Mouse (Mus musculus) layer of hippocampus, adult 18-20 months (tissue): ENCODE measurements at regions not wholly inside any gene's neighbourhood (a gene's known extent, or its start where the extent isn't known, plus 50 kb on each side); places are given as distances from the start of the nearest gene placed in this dataset.

Source experiments
- DNase-seq, 2 experiments: peaks; one replicate each; pipeline ENCODE4 v3.0.0; 2022; ENCODE audit warnings: low spot score in 2 of 2

DNA sequence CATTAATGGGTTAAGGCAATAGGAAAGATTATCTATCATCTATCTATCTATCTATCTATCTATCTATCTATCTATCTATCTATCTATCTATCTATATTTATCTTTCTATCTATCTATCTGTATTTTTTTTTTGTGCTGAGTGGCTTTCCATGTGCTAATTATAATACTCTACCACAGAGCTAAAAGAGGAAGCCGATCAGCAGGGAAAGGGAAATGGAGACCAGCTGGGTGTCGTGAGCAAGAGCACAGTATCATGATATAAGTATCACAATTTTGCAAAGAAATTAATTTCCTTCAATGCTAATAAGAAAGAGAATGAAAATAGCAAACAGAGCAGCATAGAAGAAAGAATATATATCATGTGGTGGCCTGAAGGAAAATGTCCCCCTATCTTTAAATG is 69.6 kb downstream of the Cldn1 start:
- DNase-seq, result no peak

GRCm38 (mm10) chr16:26291692-26292091 is 79.9 kb downstream of the Cldn1 start:
- DNase-seq, result no peak

- no peak for DNase-seq
Measured at GRCm38 (mm10) chr16:26285627-26286026, 86.0 kb downstream of the Cldn1 start.

GRCm38 (mm10) chr16:26284713-26285112 is 86.9 kb downstream of the Cldn1 start:
- DNase-seq, result no peak

- no peak for DNase-seq
Measured at GRCm38 (mm10) chr16:26282418-26282817, 89.2 kb downstream of the Cldn1 start.

GRCm38 (mm10) chr16:26281496-26281895 is 90.1 kb downstream of the Cldn1 start:
- no peak for DNase-seq

GRCm38 (mm10) chr16:26276789-26277188 is 94.9 kb downstream of the Cldn1 start:
- no peak for DNase-seq

DNA sequence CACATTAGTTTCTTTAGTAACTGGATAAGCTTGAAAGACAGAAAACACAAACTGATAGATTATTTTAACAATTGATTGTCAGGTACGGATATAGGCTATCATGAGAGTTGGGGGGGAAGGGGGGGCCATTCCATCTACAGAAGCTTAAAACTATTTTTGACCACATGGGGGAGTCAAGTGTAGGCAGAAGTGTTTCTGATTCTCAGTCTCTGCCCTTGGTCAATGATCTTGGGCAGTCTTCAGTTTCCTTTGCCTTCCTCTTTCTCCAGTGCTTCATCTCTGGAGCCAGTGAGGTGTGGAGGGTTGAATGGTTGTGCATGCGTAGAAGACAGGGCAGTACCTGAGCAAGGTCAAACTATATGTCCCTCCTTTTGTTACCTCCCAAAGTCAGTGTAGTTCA is 118.8 kb downstream of the Cldn1 start:
- no peak for DNase-seq

DNA sequence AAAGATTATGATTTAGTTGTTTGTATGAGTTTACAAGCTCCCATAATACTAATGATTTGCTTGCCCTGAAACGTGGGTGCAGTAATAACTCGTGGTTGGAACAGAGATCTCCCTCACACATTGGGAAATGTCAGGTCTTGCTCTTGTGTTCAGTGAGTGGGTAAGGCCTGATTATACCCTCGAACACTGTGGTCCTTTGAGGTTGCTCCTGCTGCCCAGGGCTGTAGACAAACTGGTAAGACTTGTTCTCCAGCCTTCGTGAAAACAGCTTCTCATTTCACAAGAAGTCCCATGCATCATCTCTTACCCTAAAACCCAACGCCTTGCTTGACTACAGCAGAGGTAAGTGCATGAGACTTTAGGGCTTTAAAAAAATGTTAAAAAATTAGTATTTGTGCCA is 119.9 kb downstream of the Cldn1 start:
- no peak for DNase-seq

GRCm38 (mm10) chr16:26251027-26251426 is 120.6 kb downstream of the Cldn1 start:
- no peak for DNase-seq

DNA sequence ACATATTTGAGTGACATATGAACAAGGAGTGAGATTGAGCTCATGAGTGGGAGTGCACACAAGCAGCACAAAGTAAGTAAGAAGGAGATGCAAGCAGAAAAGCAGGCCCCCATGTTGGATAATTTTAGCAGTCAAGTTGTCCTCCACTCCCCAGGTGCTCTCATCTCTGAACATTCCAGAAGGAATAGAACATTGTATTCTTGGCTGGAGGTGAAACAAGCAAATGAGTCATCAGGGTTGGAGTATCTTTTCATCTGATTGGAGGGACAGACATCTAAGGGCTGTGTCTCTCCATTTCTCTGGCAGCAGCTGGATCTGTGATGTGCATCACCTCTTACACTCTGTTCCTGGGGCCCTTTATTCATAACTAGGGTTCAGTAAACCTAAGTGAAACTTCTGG is 122.7 kb downstream of the Cldn1 start:
- peak in 1 of 2 experiments; percentile 33 for DNase-seq

GRCm38 (mm10) chr16:26247926-26248325 is 123.7 kb downstream of the Cldn1 start:
- DNase-seq, result no peak

DNA sequence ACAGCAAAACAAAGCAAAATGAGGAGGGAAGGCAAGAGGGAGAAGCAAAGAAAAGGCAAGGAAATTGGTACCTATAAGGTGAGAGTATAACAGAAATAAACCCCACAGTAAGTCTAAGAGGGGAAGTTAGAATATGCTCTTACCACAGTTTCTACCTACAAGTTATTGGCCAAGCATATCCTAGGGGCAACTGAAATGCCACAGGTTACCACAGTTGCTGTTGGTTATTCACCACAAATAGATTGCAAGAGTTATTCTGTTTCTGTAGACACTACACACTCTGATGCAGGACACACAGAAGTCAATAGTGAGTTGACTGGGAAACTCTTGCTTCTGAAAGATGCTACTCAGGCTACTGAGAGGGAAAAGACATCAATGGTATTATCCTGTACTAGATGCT is 129.7 kb upstream of the P3h2 start:
- DNase-seq, result no peak

- peak; percentile 65 to 93 for DNase-seq
Measured at GRCm38 (mm10) chr16:26234113-26234512, 128.5 kb upstream of the P3h2 start.

GRCm38 (mm10) chr16:26231110-26231509 is 125.5 kb upstream of the P3h2 start:
- DNase-seq, result no peak

DNA sequence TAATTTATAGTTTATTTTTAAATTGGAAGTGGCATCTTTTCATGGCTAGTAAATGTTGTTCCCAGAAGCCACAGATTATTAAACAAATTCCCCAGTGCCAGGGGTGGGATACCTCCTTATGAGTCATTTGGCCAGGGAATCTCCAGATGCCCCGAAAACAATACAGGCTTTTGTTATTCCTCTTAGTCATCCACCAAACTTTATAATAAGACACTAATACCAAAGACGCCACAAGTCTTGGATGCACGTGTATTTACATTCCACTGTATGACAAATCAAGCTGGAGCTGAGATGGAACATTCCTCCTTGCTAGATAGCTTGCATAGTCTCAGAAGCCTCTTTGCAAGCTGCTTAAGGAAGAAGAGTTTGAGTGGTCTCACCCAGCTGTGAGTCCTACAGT is 105.8 kb upstream of the P3h2 start:
- no peak for DNase-seq

DNA sequence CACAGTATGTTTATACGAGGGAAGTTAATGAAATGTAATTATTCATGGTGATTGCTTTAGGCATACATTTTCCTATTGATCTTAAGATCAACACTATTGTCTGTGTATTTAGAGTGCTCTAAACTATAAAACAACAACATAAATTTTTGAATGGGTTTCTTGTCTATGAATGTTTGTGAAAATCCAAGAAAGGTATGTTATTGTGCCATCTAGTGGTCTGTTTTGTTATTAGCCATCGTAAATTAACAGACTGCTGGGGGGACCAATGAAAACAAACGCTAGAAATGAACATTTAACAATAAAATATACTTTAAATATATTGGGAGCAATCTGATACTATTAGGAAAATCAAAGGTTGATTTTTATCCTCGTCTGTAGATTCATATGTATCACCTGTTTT is 93.5 kb upstream of the P3h2 start:
- DNase-seq, result peak in 1 of 2 experiments; percentile 45

DNA sequence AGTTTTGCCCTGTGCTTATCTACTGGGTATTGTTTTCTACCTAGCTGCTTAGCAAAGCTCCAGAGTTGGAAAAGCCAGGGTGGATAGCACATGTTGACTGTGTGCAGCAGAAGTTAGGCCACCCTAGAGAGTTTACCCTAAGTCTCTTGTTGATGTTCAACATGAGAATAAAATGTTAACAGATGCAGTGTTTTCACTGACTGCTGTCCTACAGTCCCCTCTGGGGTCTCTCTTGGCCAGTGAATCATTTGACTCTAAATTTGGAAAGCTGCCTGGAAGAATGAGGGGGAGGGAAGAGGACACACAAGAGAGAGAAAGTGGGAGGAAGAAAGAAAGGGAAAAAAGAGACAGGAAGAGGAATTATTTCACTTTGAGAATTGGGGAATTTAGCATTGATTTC is 90.8 kb upstream of the P3h2 start:
- no peak for DNase-seq

DNA sequence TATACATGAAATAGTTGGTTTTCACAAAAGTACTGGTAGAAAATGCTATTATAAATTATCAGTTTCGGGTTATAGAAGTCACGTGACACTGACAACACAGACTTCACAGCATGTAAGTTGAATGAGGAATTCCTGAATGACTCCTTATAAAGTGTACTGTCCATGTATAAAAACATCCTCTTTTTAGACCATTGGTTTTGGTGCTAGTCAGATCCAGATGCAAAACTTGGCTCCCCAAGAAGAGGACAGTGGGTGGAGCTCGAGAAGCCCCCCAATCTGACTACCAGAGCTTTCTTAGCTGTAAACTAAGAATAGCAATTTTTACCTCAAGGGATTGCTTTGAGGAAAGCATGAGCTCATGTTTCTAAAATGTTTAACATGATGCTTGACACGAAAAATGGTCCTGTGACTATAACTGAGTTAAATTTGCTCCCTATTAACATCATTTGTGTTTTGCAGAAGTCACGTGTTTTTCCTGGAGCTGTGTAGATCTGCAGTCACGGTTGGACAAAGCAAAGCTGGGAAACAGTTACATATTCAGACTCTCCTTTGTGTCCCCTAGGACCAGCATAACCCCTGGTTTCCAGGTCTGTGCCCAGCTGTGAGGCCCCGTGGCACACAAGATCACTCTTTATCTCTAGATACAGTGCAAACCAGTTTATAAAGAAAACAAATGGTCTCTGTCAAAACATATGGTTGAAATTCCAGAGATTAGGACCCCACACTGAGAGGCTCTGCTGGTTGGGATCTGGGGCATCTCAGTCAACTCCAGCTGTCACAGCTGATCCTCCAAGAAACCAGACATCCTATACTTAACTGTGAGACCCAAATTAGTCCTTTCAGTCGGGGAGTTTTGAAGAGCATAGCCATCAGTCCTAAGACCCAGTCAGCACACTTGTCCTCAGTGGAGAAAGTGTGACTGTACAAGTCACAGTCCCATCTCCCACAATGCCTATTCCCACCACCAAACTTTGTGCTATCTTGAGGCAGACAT is 80.0 kb upstream of the P3h2 start:
- no peak for DNase-seq

- no peak for DNase-seq
Measured at GRCm38 (mm10) chr16:26184647-26185262, 79.2 kb upstream of the P3h2 start.

DNA sequence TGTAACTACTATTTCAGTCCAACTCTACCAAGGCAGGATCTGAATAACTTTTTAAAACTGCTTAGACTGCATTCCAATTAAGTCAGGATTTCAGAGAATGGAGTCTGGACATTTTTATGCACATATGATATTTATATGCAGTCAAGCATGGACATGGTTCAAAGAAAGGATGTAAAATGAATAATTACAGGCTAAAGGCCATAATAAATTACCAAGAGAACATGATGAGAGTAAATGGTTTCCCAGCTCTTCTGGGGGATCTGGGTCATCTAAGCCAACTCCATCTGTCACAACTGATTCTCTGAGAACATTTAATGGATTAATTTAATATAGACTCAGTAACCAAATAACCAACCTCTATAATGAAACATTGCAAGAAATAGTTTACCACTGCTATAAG is 77.9 kb upstream of the P3h2 start:
- no peak for DNase-seq

GRCm38 (mm10) chr16:26181716-26182115 is 76.1 kb upstream of the P3h2 start:
- peak in 1 of 2 experiments; percentile 5 for DNase-seq

- no peak for DNase-seq
Measured at GRCm38 (mm10) chr16:26171441-26171840, 65.9 kb upstream of the P3h2 start.
